Mouse (Mus musculus): ENCODE measurements around the gene Hpse. TPM values are rescaled to one million over a fixed set of nuclear protein-coding genes. Genes with fewer than 3 reads are reported as not detected.

The Hpse gene
- polyA plus RNA-seq, 1 experiment from 2014 or later = 0.10 TPM

DNA sequence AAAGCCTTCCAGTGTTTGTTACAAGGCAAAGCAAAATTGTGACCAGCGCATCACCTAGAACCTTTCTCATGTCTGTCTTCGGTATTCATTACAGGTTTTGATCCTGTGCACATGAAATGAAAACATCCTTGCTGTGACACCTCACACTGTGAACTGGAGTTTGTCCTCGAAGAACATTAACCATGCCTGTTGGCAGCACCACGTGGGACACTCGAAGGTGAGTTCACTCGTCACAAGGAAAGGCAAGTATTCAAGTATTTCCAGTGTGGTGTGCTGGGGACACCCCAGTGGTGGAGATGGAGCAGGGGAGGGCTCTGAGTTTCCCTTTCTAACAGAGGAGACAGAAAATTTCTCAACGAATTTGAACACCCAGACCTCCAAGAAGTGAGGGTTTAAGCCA lies 68.5 kb downstream of the Hpse start:
- no peak overlapping the region for H3K9ac ChIP-seq (replicated peaks; ENCODE audit: low read depth, low read length)
- no peak overlapping the region for H3K27ac ChIP-seq (ENCODE audit: low read length)
- H3K9me3 ChIP-seq (ENCODE audit: control insufficient read depth, low read length) = no peaks in the 10 kb centered on the region
- ATAC-seq = no peak
- H3K4me2 ChIP-seq (ENCODE audit: low read length) = no peak overlapping the region
- WGBS = 88% methylated on average over 7 of the region's 7 CpGs
- no peaks in the 10 kb centered on the region for H3K4me1 ChIP-seq (replicated peaks; ENCODE audit: control insufficient read depth, insufficient read depth, low read length)
- peaks cover 10% of the 10 kb centered on the region for H3K36me3 ChIP-seq (ENCODE audit: control insufficient read depth, insufficient read depth)
- H3K4me3 ChIP-seq (replicated peaks; ENCODE audit: low read length) = no peak overlapping the region
- H3K27me3 ChIP-seq (replicated peaks; ENCODE audit: control insufficient read depth, insufficient read depth, low read length) = no peaks in the 10 kb centered on the region

DNA sequence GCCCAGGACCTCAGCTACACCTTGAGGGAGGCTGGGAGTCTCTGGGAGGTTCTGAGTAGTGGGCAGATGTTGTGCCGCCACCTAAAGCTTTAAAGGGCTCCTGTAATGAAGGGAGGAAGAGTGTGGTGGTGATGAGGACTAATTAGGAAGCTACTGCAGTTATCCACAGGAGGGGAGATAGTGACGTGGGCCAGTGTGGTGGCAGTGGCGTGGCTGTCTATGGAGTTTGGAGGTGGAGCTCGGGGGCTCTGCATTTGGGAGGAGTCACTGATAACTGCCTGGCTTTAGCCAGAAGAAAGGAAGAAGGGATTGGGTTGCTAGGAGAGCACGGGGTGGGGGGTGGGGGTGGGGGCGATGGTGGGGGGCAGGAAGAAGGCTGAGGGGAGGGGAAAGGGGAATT lies 71.0 kb downstream of the Hpse start:
- Histone ChIP-seq H3K27ac (ENCODE audit: low read length) (no peak overlapping the region), H3K4me1 (replicated peaks; ENCODE audit: control insufficient read depth, insufficient read depth, low read length) (no peaks in the 10 kb centered on the region), H3K9ac (replicated peaks; ENCODE audit: low read depth, low read length) (no peak overlapping the region), H3K9me3 (ENCODE audit: control insufficient read depth, low read length) (no peaks in the 10 kb centered on the region), H3K36me3 (ENCODE audit: control insufficient read depth, insufficient read depth) (no peaks in the 10 kb centered on the region), H3K4me3 (replicated peaks; ENCODE audit: low read length) (no peak overlapping the region), H3K4me2 (ENCODE audit: low read length) (no peak overlapping the region), H3K27me3 (replicated peaks; ENCODE audit: control insufficient read depth, insufficient read depth, low read length) (no peaks in the 10 kb centered on the region)
- ATAC-seq = no peak
- WGBS = 48% methylated on average over 5 of the region's 6 CpGs

DNA sequence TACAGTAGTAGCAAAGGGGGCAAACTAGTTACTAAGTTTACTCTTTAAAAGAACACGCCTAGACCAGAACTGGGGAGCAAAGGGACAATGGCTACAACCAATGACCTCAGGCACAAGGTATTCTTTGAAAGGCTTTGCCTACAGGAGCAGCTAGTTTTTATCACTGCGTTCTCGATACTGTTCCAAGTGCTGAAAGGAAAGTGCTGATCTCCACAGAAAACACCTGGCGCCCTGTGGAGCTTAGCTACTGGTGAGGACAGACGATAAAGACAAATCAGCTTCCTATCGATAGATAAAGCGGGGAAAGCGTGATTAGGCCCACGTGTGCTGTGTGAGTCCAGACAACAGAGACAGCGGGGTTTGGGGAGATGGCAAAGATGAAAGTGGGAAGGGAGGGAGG lies 71.5 kb downstream of the Hpse start:
- Histone ChIP-seq H3K9ac (replicated peaks; ENCODE audit: low read depth, low read length) (no peak overlapping the region), H3K9me3 (ENCODE audit: control insufficient read depth, low read length) (no peaks in the 10 kb centered on the region), H3K27me3 (replicated peaks; ENCODE audit: control insufficient read depth, insufficient read depth, low read length) (no peaks in the 10 kb centered on the region), H3K27ac (ENCODE audit: low read length) (no peak overlapping the region), H3K36me3 (ENCODE audit: control insufficient read depth, insufficient read depth) (no peaks in the 10 kb centered on the region), H3K4me2 (ENCODE audit: low read length) (no peak overlapping the region), H3K4me3 (replicated peaks; ENCODE audit: low read length) (no peak overlapping the region), H3K4me1 (replicated peaks; ENCODE audit: control insufficient read depth, insufficient read depth, low read length) (no peaks in the 10 kb centered on the region)
- no peak for ATAC-seq
- 63% methylated on average over 10 of the region's 10 CpGs for WGBS

DNA sequence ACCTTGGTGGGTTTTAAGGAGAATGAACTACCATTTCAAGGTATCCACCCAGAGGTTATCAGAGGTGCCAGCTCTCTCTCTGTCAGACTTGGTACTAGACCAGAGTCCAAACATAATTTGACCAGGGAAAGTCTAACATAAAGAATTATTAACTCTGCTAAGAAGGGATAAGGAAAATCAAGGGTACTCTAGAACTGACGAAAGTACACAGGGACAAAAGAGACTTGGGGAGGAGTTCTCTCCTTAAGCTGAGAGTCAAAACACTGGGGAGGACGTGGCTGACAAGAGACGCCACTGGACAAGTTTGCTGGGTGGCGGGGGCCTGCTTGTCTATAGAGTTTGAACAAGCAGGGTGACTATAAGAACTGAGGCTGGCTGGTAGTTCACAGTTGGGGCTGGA lies 73.0 kb downstream of the Hpse start:
- 88% methylated on average over 4 of the region's 4 CpGs for WGBS
- Histone ChIP-seq H3K27me3 (replicated peaks; ENCODE audit: control insufficient read depth, insufficient read depth, low read length) (no peaks in the 10 kb centered on the region), H3K9ac (replicated peaks; ENCODE audit: low read depth, low read length) (no peak overlapping the region), H3K9me3 (ENCODE audit: control insufficient read depth, low read length) (no peaks in the 10 kb centered on the region), H3K4me3 (replicated peaks; ENCODE audit: low read length) (no peak overlapping the region), H3K4me2 (ENCODE audit: low read length) (no peak overlapping the region), H3K27ac (ENCODE audit: low read length) (no peak overlapping the region), H3K4me1 (replicated peaks; ENCODE audit: control insufficient read depth, insufficient read depth, low read length) (no peaks in the 10 kb centered on the region), H3K36me3 (ENCODE audit: control insufficient read depth, insufficient read depth) (no peaks in the 10 kb centered on the region)
- ATAC-seq = no peak

DNA sequence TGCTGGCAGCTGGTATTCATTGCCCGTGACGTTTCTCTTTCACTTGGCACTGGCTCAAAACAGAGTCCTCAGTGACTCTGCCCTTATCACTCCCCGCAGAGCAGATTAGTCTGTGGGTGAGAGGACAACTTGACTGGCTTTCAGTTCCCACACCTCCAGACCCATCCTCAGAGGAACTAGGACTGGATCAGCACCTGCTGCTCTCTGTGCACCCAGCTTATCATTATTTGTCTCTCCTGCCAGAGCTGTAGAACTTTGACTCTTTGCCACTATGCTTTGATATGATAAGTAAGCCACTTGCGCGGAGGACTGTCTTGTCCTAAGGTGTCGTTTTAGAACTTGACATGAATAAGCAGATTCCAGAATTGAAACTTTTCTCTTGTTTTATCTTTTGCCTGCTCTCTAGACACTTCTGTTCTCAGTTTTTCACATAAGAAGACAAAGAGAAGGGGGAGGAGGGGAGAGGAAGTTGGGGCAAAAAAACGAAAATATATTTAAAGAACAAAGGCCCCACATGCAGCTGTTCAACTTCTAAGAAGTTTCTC lies 75.5 kb downstream of the Hpse start:
- Histone ChIP-seq H3K9me3 (ENCODE audit: control insufficient read depth, low read length) (no peaks in the 10 kb centered on the region), H3K27ac (ENCODE audit: low read length) (no peak overlapping the region), H3K4me1 (replicated peaks; ENCODE audit: control insufficient read depth, insufficient read depth, low read length) (no peaks in the 10 kb centered on the region), H3K36me3 (ENCODE audit: control insufficient read depth, insufficient read depth) (no peaks in the 10 kb centered on the region), H3K9ac (replicated peaks; ENCODE audit: low read depth, low read length) (no peak overlapping the region), H3K27me3 (replicated peaks; ENCODE audit: control insufficient read depth, insufficient read depth, low read length) (no peaks in the 10 kb centered on the region), H3K4me2 (ENCODE audit: low read length) (no peak overlapping the region), H3K4me3 (replicated peaks; ENCODE audit: low read length) (no peak overlapping the region)
- WGBS = 70% methylated on average over 7 of the region's 7 CpGs
- no peak for ATAC-seq

DNA sequence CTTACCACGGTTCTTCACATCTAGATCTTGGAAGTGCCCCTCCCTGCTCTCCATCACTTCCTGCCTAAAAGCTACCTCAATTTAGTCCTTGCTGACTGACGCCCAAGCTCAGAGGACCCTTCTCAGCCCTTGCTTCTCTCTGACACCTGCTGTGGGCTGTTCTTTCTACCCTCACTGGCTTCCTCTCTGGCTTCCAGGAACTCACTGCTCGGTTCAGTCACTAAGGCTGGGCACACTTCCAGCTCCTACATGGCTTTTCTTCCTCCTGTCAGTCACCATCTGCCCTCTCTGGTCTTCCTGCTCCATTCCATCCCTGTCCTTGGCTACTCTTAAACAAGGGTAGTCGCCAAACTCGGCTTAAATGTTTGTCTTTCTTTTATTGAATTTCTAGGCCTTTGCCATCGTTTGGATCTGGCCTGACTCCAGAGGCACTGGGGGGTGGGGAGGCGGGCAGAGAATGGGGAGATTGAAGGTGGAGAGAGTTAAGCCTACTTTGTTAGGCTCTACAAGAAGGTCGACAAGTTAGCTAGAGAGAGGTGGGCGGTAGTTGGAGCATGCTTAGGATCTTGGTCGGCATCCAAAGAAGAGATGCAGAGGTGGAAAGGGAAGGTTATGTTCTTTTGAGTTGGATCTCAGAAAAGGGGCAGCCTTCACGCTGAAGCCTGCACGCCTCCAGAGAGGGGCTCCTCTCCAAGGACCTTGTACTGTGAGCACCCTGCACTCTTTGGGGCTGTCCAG lies 76.1 kb downstream of the Hpse start:
- no peaks in the 10 kb centered on the region for H3K27me3 ChIP-seq (replicated peaks; ENCODE audit: control insufficient read depth, insufficient read depth, low read length)
- no peaks in the 10 kb centered on the region for H3K36me3 ChIP-seq (ENCODE audit: control insufficient read depth, insufficient read depth)
- no peak for ATAC-seq
- no peak overlapping the region for H3K4me2 ChIP-seq (ENCODE audit: low read length)
- H3K4me3 ChIP-seq (replicated peaks; ENCODE audit: low read length) = no peak overlapping the region
- H3K9me3 ChIP-seq (ENCODE audit: control insufficient read depth, low read length) = no peaks in the 10 kb centered on the region
- no peak overlapping the region for H3K9ac ChIP-seq (replicated peaks; ENCODE audit: low read depth, low read length)
- H3K4me1 ChIP-seq (replicated peaks; ENCODE audit: control insufficient read depth, insufficient read depth, low read length) = no peaks in the 10 kb centered on the region
- 60% methylated on average over 12 of the region's 12 CpGs for WGBS
- H3K27ac ChIP-seq (ENCODE audit: low read length) = no peak overlapping the region

DNA sequence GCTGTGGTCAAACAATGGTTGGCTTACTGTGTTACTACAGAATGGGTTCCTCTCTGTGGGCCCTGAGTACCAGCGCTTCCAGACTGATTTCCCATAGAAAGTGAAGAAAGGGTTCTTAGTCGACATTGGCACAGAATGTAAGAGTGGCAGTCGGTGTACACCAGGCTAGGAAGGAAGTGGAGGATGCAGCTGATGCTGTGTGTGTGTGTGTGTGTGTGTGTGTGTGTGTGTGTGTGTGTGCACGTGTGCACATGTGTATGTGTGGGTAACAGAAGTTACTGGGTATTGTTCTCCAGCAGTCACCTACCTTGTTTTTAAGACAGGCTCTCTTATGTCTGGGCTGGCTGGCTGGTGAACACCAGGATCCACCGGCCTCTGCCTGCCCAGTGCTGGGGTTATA lies 77.2 kb downstream of the Hpse start:
- Histone ChIP-seq H3K4me1 (replicated peaks; ENCODE audit: control insufficient read depth, insufficient read depth, low read length) (no peaks in the 10 kb centered on the region), H3K27ac (ENCODE audit: low read length) (no peak overlapping the region), H3K27me3 (replicated peaks; ENCODE audit: control insufficient read depth, insufficient read depth, low read length) (no peaks in the 10 kb centered on the region), H3K4me2 (ENCODE audit: low read length) (no peak overlapping the region), H3K4me3 (replicated peaks; ENCODE audit: low read length) (no peak overlapping the region), H3K9me3 (ENCODE audit: control insufficient read depth, low read length) (no peaks in the 10 kb centered on the region), H3K9ac (replicated peaks; ENCODE audit: low read depth, low read length) (no peak overlapping the region), H3K36me3 (ENCODE audit: control insufficient read depth, insufficient read depth) (no peaks in the 10 kb centered on the region)
- no peak for ATAC-seq
- whole genome bisulfite sequencing = 82% methylated on average over 5 of the region's 5 CpGs

DNA sequence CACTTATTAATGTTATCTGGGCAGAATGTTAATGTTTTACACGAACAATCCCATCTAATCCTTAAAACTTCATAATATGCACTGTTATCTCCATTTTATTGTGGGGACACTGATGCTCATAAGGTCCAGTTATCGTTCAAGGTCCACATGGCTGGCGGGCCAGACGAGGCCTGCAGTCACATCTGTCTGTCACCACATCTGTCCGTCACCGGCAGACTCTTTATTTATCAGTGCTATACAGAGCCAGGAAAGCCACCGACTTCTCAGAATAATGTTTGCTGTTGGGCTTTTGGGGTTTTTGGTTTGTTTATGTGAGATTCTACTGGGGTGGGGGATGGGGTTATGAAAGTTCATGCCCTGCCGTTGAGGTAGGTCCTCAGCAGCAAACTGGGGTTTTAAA lies 81.0 kb downstream of the Hpse start:
- Histone ChIP-seq H3K9me3 (ENCODE audit: control insufficient read depth, low read length) (no peaks in the 10 kb centered on the region), H3K9ac (replicated peaks; ENCODE audit: low read depth, low read length) (no peak overlapping the region), H3K4me3 (replicated peaks; ENCODE audit: low read length) (no peak overlapping the region), H3K27ac (ENCODE audit: low read length) (no peak overlapping the region), H3K27me3 (replicated peaks; ENCODE audit: control insufficient read depth, insufficient read depth, low read length) (no peaks in the 10 kb centered on the region), H3K36me3 (ENCODE audit: control insufficient read depth, insufficient read depth) (no peaks in the 10 kb centered on the region), H3K4me2 (ENCODE audit: low read length) (no peak overlapping the region), H3K4me1 (replicated peaks; ENCODE audit: control insufficient read depth, insufficient read depth, low read length) (no peaks in the 10 kb centered on the region)
- 94% methylated on average over 8 of the region's 8 CpGs for WGBS
- no peak for ATAC-seq

DNA sequence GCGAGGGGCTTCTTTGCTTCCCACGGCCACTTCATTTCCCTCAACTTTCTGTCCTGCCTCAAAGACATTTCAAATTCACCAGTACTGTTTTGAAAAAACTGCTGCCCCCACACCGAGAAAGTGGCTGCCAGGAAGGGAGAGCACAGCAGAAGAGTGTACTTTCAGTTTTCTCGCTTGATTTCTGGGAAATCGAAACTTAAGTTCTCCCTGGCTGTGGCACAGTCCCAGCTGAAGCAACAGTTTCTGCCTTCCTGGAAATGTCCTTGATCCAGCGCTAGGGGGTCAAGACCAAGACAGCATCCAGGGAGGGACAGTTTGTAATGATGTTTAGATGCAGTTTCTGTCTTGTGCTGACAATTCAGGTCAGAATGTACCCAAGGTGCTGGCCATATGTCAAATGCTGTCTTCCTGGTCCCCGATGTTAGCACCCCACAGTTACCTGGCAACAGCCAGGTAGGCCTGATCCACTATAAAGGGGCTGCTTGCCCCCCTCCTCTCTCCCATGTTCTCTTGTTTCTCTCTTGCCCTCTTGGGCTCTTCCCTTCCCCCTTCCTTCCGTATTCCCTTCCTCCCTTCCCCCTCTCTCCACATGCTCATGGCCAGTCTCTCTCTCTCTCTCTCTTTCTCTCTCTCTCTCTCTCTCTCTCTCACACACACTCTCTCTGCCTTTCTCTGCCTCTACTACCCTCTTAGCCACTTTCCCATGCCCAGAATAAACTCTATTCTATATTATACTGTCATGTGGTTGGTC lies 82.5 kb downstream of the Hpse start:
- 82% methylated on average over 8 of the region's 8 CpGs for WGBS
- Histone ChIP-seq H3K9ac (replicated peaks; ENCODE audit: low read depth, low read length) (no peak overlapping the region), H3K27ac (ENCODE audit: low read length) (no peak overlapping the region), H3K4me1 (replicated peaks; ENCODE audit: control insufficient read depth, insufficient read depth, low read length) (no peaks in the 10 kb centered on the region), H3K36me3 (ENCODE audit: control insufficient read depth, insufficient read depth) (no peaks in the 10 kb centered on the region), H3K4me2 (ENCODE audit: low read length) (no peak overlapping the region), H3K4me3 (replicated peaks; ENCODE audit: low read length) (no peak overlapping the region), H3K27me3 (replicated peaks; ENCODE audit: control insufficient read depth, insufficient read depth, low read length) (no peaks in the 10 kb centered on the region), H3K9me3 (ENCODE audit: control insufficient read depth, low read length) (no peaks in the 10 kb centered on the region)
- ATAC-seq = no peak
